Mouse (Mus musculus) embryonic facial prominence, embryonic 15.5 days (tissue): ENCODE data around the gene Apba1. TPM values are rescaled to one million over a fixed set of nuclear protein-coding genes. Genes with fewer than 3 reads are reported as not detected.

Experiments
- ATAC-seq: fragments of 200-750 bp; cut with Nextera tagmentation; 2 replicates; pipeline ENCODE4 v1.8.0; 2017; ENCODE audit warnings: low read depth, moderate TSS enrichment; ENCODE audit not compliant: insufficient number of reproducible peaks, low FRiP score, low TSS enrichment
- H3K27ac ChIP-seq: fragments of 300-500 bp; sonication (generic); replicated peaks from 2 replicates; pipeline ENCODE4 v1.5.1; 2015; ENCODE audit warnings: mild to moderate bottlenecking, inconsistent platforms
- H3K27me3 ChIP-seq: fragments of 300-500 bp; sonication (generic); 2 replicates; pipeline ENCODE4 v1.6.1; 2015; ENCODE audit warnings: inconsistent platforms
- H3K36me3 ChIP-seq: fragments of 300-500 bp; sonication (generic); 2 replicates; pipeline ENCODE4 v1.6.1; 2015; ENCODE audit warnings: mild to moderate bottlenecking, inconsistent platforms
- H3K4me1 ChIP-seq: fragments of 300-500 bp; sonication (generic); 2 replicates; pipeline ENCODE4 v1.6.1; 2015; ENCODE audit warnings: inconsistent platforms
- H3K4me2 ChIP-seq: fragments of 300-500 bp; sonication (generic); replicated peaks from 2 replicates; pipeline ENCODE4 v1.6.1; 2015; ENCODE audit warnings: mild to moderate bottlenecking, inconsistent platforms
- H3K4me3 ChIP-seq: fragments of 300-500 bp; sonication (generic); replicated peaks from 2 replicates; pipeline ENCODE4 v1.5.1; 2015; ENCODE audit warnings: mild to moderate bottlenecking, inconsistent platforms
- H3K9ac ChIP-seq: fragments of 300-500 bp; sonication (generic); 2 replicates; pipeline ENCODE4 v1.6.1; 2015; ENCODE audit warnings: inconsistent platforms
- H3K9me3 ChIP-seq: fragments of 300-500 bp; sonication (generic); replicated peaks from 2 replicates; pipeline ENCODE4 v1.6.1; 2016; ENCODE audit warnings: inconsistent platforms
- WGBS: fragments of 180-500 bp; shearing (Covaris S2); methylation state at CpG from one replicate; pipeline ENCODE4 v1.1.7; 2015; 5-methylcytosine and 5-hydroxymethylcytosine counted together
- polyA plus RNA-seq: library from polyadenylated mRNA; unstranded; fragments of >200 nt; fragmentation: Nextera tagmentation; extraction: Ambion mirVana; gene quantifications from 2 replicates; pipeline ENCODE4 v1.2.1, GENCODE M21; 2015

The Apba1 gene
- polyA plus RNA-seq, result 1.3 and 1.4 TPM in 2 replicates

DNA sequence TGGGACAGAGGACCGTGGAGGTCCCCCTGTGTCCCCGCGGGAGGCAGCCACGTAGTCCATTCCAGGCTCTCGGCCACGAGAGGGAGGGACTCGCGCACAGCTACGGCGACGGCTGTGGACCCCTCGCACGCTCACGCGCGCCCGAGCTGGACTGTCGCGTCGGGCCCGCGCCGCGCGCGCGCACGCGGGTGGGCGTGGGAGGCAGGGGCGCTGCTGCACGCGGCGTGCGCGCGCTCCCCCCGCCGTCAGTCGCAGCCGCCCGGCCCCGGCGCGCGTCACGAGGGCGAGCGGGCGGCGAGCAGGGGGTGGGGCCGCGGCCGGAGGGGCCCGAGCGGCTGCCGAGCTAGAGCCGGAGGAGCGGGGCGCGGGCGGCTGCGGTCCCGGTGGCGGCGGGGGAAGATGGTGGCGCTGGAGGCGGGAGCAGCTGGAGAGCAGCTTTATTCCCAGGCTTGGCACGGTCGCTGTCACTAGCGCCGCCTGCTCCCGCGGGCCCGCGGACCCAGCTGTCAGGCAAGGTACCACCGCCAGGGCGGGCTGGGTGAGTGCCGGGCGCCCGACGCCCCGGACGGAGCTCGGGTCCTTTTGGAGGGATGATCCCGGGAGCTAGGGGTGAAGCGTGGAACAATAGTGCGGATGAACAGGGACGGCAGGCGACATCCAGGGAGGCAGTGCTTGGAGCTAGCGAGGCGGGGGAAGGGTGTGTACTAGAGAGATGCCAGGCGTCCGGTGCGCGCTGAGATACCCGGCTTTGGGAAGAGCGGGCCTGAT, at the start of gene Apba1:
Gene Apba1, plus strand, starts transcription at position 334 of the 768 bp plus-strand sequence.
- Histone ChIP-seq H3K9me3 (no peaks in the 10 kb centered on the region), H3K4me2 (peak within 1 kb of the TSS; percentile 88), H3K9ac (peak within 1 kb of the TSS; percentile 66), H3K4me3 (peak within 1 kb of the TSS; percentile 73), H3K27ac (peak within 1 kb of the TSS; percentile 87), H3K4me1 (peaks cover 4% of the 10 kb centered on the region; the same call in 1 of the 2 replicates), H3K27me3 (peaks cover 13% of the 10 kb centered on the region), H3K36me3 (no peaks in the 10 kb centered on the region)
- ATAC-seq, result peak; percentile 86
- under 1% methylated on average over 92 of the region's 98 CpGs for WGBS

DNA sequence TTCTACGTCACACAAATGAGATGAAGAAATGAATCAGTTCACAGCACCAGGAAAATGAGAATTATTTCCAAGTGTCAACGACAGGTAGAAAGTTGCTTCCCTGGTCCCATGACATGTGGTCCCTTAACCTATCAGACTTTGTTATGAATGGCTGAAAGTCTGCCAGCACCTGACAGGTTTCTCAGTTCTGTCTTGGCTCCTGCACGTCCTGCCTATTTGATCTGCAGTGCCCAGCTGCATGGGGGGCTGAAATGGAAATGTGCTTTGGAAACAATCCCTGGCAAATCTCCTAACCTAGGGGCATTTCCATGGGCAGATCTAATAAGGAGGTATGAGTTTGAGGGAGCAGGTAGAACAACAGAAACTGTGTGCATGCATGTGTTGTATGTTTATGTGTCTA, 12.2 kb upstream of the Apba1 start:
- ATAC-seq, result no peak
- no peak overlapping the region for H3K4me2 ChIP-seq
- H3K27ac ChIP-seq, result no peak overlapping the region
- H3K9ac ChIP-seq, result no peak overlapping the region
- H3K36me3 ChIP-seq, result no peaks in the 10 kb centered on the region
- no peaks in the 10 kb centered on the region for H3K9me3 ChIP-seq
- H3K27me3 ChIP-seq, result no peaks in the 10 kb centered on the region
- H3K4me3 ChIP-seq, result no peak overlapping the region
- WGBS, result 69% methylated on average over 3 of the region's 3 CpGs
- H3K4me1 ChIP-seq, result no peaks in the 10 kb centered on the region

DNA sequence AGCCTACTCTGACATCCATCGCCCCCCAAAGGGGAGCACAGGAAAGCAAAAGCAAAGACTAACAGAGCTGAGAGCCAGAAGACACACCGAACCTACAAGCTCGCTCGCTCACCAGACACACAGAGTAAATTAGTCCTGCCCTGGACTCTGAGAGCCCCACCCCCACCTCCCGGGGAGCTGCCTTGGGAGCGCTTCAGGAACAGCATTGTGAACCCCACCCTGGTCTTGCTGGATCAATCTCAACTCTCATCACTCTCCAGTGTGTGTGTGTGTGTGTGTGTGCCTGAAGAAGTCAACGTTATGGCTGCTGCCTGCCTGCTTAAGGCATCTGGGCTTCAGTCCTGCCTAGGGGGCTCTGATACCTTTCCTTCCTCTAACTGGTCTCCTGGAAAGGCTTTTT, 1.7 kb upstream of the Apba1 start:
- no peak overlapping the region for H3K4me3 ChIP-seq
- H3K27ac ChIP-seq, result no peak overlapping the region
- H3K9ac ChIP-seq, result no peak overlapping the region
- H3K4me2 ChIP-seq, result peak overlapping the region; percentile 30; the same call in 1 of the 2 replicates
- 10% methylated on average over 7 of the region's 7 CpGs for WGBS
- no peaks in the 10 kb centered on the region for H3K36me3 ChIP-seq
- H3K4me1 ChIP-seq, result peaks cover 4% of the 10 kb centered on the region; the same call in 1 of the 2 replicates
- H3K27me3 ChIP-seq, result peaks cover 13% of the 10 kb centered on the region
- ATAC-seq, result no peak
- no peaks in the 10 kb centered on the region for H3K9me3 ChIP-seq

DNA sequence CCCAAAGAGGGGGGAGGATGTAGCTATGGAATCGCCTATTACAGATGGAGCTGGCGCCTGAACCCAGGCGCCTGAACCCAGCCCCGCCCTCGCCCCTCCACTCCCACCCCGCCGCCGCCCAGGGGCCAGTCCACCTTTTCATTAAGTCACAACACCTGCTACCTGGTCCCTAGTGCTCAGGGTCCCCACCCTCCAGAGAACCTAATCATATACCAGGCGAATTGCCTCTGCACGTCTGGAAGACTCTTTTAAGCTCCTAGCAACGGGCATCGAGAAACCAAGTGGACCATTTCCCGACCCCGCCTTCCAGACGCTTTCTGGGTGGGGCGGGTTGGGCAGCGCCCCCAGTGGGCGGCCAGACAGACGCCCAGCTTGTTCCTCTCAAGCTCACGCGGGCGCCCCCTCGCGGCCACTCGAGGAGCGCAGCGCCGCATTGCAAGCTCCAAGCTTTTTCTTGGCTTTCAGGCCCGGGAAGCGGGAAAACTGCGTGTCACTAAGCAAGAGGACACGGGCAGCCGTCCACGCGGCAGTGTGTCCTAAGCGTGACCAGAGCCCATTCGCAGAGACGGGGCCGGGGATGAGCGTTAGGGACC, 630 bp upstream of the Apba1 start:
- H3K4me3 ChIP-seq, result peak overlapping the region; percentile 73
- peak; percentile 87 for ATAC-seq
- peak overlapping the region; percentile 88 for H3K4me2 ChIP-seq
- H3K4me1 ChIP-seq, result peaks cover 4% of the 10 kb centered on the region; the same call in 1 of the 2 replicates
- H3K9ac ChIP-seq, result peak overlapping the region; percentile 66
- H3K27me3 ChIP-seq, result peaks cover 13% of the 10 kb centered on the region
- under 1% methylated on average over 40 of the region's 40 CpGs for WGBS
- no peaks in the 10 kb centered on the region for H3K9me3 ChIP-seq
- H3K27ac ChIP-seq, result peak overlapping the region; percentile 87
- H3K36me3 ChIP-seq, result no peaks in the 10 kb centered on the region

DNA sequence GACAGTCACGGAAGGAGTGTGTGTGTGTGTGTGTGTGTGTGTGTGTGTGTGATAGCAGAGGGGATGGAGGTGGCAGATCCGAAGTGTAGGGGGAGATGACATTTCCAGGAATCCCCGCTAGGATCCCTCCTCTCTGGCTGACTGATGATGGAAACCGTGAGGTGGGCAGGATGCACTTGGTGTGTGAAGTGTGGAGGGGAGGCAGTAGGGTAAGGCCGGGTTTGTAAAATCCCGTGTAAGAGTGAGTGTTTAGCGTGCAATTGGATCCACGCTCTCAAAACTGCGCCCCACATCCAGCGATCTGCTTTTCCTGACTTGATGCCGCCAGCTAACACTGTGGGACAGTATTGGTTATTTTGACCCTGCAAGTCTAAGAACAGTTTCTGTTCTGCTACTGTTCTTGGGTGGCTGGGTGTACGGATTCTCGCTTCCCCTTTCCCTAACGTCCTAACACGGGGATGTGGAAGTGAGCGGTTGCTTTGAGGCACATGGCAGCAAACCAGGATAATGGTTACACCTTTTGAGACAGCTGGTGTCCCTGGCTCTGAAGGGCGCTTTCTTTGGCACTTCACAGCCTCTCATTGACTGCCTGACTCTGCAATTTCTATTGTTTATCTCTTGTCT, 747 bp downstream of the Apba1 start:
- H3K9me3 ChIP-seq, result no peaks in the 10 kb centered on the region
- no peaks in the 10 kb centered on the region for H3K36me3 ChIP-seq
- WGBS, result 5% methylated on average over 17 of the region's 17 CpGs
- peak overlapping the region; percentile 73 for H3K4me3 ChIP-seq
- peak overlapping the region; percentile 66 for H3K9ac ChIP-seq
- peak overlapping the region; percentile 88 for H3K4me2 ChIP-seq
- peaks cover 4% of the 10 kb centered on the region; the same call in 1 of the 2 replicates for H3K4me1 ChIP-seq
- no peak overlapping the region for H3K27ac ChIP-seq
- peaks cover 13% of the 10 kb centered on the region for H3K27me3 ChIP-seq
- no peak for ATAC-seq

DNA sequence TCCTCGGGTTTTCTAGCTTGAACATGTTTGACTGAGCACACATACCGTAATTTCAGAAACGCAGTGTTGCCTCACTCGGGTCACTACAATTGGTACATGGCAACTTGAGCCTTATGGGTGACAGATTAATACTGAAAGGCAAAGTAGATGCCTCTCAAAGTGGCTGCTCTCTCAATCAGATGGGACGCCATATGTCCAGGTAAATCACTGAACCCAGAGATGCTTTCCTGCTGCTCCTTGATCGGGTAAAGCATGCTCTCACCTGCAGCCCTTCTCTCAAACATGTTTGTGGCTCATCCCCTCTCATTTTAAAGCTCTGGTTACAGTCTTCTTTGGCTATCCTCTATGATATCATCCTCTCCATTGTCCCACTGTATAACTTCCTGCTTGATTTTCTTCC, 4.7 kb downstream of the Apba1 start:
- 77% methylated on average over 6 of the region's 6 CpGs for WGBS
- peaks cover 13% of the 10 kb centered on the region for H3K27me3 ChIP-seq
- no peak overlapping the region for H3K9ac ChIP-seq
- no peaks in the 10 kb centered on the region for H3K36me3 ChIP-seq
- no peak for ATAC-seq
- no peak overlapping the region for H3K4me2 ChIP-seq
- no peak overlapping the region for H3K4me3 ChIP-seq
- no peak overlapping the region for H3K27ac ChIP-seq
- no peaks in the 10 kb centered on the region; the same call in 1 of the 2 replicates for H3K4me1 ChIP-seq
- no peaks in the 10 kb centered on the region for H3K9me3 ChIP-seq

DNA sequence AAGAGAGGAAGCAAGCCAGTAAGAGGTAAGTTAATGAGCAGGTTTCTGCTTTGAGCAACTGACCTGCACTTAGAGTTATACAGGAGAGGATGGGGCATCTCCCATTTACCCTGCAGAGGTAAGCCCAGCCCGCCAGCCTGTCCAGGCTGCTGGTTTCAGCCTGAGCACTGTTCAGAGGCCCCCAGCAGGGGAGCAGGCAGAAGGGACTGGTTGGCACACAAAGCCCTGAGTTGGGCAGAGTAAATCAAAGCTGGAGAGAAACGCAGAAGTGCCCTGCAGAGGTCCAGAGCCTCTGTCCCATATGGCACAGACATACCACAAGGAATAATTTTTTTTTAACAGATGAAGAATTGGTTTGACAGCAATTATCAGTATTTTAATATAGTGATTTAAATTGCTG, 5.4 kb downstream of the Apba1 start:
- Histone ChIP-seq H3K4me3 (no peak overlapping the region), H3K9me3 (no peaks in the 10 kb centered on the region), H3K27me3 (peaks cover 13% of the 10 kb centered on the region), H3K4me1 (no peaks in the 10 kb centered on the region; the same call in 1 of the 2 replicates), H3K27ac (no peak overlapping the region), H3K4me2 (no peak overlapping the region), H3K36me3 (no peaks in the 10 kb centered on the region), H3K9ac (no peak overlapping the region)
- no peak for ATAC-seq
- WGBS, result 53% methylated on average over 2 of the region's 2 CpGs

DNA sequence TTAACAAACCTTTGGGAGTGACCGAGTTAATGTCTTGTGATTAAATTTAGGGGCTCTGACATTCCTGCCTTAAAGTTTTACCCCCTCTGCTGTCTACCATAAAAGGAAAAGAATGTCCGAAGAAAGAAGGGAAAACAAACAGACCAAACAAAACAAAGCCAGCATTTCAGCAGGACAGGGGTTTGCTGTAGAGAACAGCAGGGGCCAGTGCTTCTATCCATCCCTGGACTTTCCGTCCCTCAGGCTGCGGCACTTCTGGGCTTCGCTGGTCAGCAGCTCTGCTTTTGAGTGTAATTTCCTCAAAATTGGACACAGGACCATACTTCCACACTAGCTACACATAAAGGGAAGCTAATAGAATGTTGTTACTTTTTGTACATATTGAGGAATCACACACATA, 10.2 kb downstream of the Apba1 start:
- peaks cover 3% of the 10 kb centered on the region; the same call in 1 of the 2 replicates for H3K4me1 ChIP-seq
- no peak for ATAC-seq
- no peak overlapping the region for H3K27ac ChIP-seq
- WGBS, result 48% methylated on average over 5 of the region's 5 CpGs
- H3K27me3 ChIP-seq, result no peaks in the 10 kb centered on the region
- no peak overlapping the region for H3K4me3 ChIP-seq
- H3K4me2 ChIP-seq, result no peak overlapping the region
- no peaks in the 10 kb centered on the region for H3K36me3 ChIP-seq
- H3K9ac ChIP-seq, result no peak overlapping the region
- no peaks in the 10 kb centered on the region for H3K9me3 ChIP-seq

DNA sequence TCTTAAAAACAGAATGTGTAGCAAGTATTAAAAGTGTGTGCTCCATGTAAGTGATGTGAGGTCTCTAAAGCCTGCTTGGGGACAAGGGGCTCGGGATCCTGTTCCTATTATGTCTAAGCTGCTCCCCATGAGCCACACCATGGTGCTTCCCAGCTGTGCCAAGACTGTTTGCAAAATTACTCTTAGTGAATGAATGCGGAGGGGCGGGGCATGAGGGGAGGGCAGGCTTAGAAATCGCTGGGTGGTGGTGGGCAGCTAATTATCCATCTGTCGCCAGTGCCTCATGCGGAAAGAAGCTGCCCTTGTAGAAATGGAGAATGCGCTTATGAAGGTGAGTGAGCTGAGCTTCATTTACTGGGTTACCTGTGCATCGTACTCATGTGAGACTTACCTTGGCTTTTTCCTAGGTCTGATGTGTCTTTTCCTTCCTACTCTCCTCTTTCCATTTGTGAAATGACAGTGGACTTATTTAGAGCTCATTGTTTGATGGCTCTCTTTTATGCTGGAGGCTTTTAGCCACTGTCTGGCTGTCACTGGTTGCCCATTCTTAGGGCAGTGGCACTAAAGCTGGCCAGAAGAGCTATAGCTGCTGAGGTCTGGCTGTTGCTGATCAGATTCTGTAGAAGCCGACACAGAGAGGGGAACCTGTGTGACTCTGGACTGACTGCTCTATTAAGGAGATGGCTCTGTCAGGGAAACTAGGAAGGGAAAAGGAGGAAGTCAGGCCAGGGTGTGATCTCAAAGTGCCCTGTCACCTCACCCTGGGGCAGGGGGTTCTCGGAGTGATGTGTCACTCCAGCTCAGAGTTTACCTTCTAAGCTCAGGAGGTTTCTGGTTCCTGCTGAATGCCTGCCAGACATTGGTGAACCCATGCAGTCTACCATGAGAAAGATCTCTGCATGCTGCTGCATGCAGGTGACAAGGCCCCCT, 12.1 kb downstream of the Apba1 start:
- ATAC-seq, result no peak
- Histone ChIP-seq H3K4me2 (no peak overlapping the region), H3K4me1 (peaks cover 3% of the 10 kb centered on the region; the same call in 1 of the 2 replicates), H3K9me3 (no peaks in the 10 kb centered on the region), H3K27me3 (no peaks in the 10 kb centered on the region), H3K27ac (no peak overlapping the region), H3K36me3 (no peaks in the 10 kb centered on the region), H3K9ac (no peak overlapping the region), H3K4me3 (no peak overlapping the region)
- 59% methylated on average over 10 of the region's 10 CpGs for WGBS

DNA sequence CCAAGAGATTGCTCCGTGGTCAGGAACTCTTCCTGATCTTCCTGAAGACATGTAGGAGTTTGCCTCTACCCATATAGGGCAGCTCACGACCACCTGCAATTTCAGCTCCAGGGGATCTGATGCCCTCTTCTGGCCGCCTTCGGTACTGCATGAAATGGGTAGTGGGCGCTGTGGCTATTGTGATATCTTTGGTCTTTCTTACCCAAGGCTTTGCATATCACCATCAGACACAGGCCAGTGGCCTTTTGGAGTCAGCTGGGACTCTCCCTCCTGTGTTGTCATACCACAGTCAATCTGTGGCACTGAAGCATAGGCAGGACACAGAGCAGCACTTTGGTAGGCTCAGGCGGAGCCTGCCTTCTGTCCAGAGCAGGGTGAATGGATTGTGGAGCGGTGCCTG, 13.3 kb downstream of the Apba1 start:
- Histone ChIP-seq H3K27me3 (no peaks in the 10 kb centered on the region), H3K4me2 (no peak overlapping the region), H3K9me3 (no peaks in the 10 kb centered on the region), H3K4me3 (no peak overlapping the region), H3K4me1 (peaks cover 3% of the 10 kb centered on the region; the same call in 1 of the 2 replicates), H3K9ac (no peak overlapping the region), H3K27ac (no peak overlapping the region), H3K36me3 (no peaks in the 10 kb centered on the region)
- WGBS, result 68% methylated on average over 7 of the region's 7 CpGs
- no peak for ATAC-seq
